Mouse (Mus musculus) kidney, postnatal 14 days (tissue): ENCODE measurements around the gene Phlpp2.

Experiments used
- DNase-seq: peaks from one replicate; pipeline ENCODE4 v3.0.0; 2022; ENCODE audit warnings: mixed read lengths

Gene Phlpp2

DNA sequence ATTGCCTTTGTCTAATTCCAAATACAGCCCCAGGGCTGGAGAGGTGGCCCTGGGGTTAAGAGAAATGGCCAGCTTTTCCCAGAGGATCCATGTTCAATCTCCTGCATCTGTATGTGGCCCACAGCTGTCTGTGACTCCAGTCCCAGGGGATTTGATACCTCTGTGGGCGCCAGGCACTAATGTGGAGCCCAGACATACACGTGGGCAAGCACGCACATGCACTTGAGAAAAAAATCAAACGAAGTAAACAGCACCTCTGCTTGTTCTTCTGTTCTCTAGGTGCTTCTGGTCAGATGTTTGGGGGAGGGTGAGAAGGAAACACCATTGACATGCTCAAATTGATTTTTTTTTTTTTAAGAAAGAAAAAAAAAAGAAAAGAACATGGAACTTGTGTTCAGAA lies 95.8 kb downstream of the Phlpp2 start:
- no peak for DNase-seq

DNA sequence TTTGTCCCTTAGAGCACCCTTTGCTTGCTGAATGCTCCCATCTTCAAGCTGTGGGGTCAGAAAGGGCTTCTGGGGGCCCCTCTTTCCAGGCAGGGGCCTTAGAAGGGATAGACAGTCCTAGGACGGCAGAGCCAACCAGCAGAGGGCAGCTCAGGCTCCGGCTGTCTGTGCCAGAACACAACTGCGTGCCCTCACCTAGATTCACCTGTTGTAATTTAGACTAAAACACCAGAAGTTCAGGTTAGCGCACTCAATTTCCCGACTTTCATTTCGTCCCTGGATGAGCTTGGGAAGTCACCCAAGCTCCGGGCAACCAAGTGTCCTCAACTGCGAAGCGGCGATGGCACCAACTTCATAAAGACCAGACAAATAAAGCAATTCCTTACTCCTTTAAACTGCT lies 100.5 kb downstream of the Phlpp2 start:
- DNase-seq, result no peak

DNA sequence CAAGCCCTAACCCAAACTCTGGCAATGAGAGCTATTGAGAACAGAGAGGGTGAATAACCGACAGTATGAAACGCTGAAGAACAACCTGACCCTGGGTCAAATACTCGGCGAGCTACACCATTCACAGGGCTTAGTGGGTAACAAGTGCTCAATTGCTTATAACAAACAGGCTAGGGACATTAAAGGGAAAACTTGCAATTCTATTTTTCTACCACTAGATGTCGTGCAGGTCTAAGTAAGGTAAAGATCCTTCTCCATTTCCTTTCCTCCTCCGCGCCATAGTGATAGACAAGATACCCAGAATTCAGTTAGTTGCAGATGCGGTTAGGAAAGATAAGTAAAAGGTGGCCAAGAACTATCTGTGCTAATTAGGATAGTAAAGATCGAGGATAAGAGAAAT lies 102.0 kb downstream of the Phlpp2 start:
- DNase-seq, result no peak

DNA sequence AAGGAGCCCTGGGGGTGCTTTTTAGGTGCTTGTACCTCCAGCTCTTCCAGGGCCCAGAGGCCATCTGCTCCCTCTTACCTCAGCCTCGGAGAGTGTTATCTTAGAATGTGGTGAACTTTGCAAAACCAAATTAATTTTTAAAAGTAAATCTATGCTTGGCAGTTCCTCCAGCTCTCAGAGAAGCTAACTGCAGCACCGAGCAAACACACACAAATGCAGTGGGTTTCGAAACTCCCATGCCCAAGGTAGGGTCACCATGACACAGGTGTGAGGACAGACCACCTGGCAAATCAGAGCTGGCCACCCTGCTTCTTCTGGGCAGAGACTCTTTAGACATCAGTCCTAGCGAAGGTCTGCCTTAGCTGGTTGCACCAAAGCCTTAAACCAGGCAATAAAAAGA lies 104.6 kb downstream of the Phlpp2 start:
- DNase-seq, result no peak

DNA sequence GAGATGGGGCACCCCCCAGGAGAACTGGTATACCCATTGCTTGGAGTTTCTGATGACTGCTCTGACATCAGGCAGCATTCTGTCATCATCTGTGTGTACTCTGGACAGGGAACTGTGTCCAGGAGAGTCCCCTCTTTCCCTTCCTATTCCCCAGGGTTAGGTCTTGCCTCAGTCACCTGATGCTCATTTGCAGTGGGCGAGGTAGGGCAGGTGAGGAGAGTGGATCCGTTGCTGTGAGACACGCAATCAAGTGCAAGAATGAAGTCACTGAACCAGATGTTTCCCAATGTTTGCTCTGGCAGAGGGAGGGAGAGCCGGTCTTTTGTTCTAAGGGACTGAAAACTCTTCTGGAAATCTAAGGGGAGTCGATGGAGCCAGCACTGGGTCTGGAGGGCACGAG lies 111.0 kb downstream of the Phlpp2 start:
- no peak for DNase-seq

DNA sequence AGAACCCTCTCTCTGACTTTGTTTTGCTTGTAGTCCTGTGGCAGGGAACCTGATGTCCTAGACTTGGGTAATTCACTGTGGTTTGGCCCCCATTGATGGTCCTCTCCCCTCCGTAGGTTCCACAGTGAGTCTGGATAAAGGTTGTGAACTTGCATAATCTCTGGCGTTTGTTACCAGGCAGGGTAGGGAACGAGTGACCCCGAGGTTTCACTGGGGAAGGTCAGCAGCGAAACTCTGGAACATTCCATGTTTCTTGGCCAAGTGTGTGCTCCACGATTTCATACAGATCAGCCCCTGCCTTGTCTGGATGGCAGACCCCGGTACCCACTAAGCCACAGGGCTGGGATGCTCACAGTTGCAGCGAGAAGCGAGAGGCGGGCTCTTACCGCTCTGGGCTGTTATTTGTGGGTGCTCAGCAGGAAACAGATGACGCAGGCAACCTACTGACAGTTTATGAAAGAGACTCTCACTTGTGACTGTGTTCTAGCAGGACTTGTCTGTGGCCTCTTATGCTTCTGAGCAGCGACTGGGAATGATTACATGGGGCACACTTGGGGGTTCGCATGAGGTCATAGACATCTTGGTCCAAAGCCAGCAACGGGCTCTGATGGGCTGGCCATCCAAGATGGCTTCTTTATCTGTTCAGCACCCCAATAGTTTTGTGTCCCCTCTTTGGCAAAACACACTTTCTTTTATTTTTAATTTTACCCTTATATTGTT lies 114.2 kb downstream of the Phlpp2 start:
- DNase-seq, result no peak

DNA sequence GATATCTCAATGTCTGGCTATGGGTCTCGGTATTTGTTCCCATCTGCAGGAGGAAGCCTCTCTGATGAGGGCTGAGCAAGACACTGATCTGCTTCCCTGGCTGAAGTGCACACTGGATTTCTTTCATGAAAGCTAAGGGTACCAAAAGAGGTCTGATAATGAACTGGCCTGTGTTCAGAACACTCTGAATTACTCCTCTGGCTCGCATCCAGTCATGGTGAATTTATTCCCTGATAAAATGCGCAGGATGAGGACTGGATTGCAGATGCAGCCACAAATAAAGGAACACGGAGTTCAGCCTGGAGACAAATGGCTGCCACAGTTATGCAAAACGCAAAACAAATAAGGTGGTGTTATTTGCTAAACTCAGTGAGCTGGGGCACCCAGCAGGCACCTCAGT lies 115.6 kb downstream of the Phlpp2 start:
- no peak for DNase-seq

DNA sequence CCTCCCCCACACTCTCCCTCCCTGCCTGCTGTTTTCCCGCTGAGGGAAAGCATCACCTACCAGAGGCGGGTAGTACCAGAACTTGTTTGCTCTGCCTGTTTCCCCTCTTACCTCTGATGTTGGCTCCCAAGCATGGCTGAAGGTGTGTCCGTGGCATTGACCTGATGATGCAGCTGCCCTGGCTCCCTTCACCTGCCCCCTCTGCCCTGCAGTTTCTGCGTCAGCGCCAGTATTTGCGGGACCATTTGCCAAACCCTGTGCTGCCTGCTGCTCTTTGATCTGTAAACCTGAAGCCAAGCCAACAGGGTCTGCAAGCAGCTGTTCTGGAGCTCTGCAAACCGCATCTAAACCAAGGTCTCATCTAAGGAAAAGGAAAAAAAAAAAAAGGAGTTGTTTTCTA lies 118.0 kb downstream of the Phlpp2 start:
- no peak for DNase-seq

DNA sequence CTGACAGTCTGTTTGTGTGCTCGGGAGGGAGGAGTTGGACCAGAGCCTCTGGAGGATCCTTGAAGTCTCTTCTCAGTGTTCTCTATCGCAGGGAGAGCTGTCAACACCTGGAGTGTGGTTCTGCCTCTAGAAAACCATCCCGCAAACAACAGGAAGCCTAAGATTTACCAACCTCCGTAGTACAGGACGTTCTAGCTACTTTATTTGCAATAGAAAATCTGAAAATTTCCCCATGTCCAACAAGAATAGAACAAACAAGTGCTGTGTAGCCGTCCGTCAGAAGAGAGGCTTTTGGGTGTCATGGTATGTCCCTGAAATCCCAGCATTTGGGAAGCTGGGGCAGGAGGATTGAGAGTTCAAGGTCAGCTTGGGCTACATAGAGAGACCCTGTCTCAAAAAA lies 119.4 kb downstream of the Phlpp2 start:
- no peak for DNase-seq

DNA sequence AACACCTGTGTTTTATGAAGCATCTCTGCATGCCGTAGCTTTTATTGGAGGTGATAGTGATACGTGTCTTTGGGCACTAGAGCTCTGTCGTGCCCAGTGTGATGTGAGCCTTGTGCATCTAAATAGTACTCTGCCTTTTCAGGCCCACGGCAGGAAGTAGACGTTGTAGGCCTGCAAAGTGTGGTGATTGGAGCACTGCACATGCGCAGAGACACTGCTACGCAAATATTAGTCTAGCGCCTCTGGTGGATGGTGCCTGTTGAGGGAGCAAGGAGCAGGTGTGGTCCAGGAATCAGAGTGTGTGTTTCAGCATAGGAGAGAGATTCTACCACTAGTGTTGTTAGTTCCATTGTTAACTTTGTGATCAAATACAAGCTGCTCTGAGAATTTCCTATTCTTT lies 120.8 kb downstream of the Phlpp2 start:
- no peak for DNase-seq

DNA sequence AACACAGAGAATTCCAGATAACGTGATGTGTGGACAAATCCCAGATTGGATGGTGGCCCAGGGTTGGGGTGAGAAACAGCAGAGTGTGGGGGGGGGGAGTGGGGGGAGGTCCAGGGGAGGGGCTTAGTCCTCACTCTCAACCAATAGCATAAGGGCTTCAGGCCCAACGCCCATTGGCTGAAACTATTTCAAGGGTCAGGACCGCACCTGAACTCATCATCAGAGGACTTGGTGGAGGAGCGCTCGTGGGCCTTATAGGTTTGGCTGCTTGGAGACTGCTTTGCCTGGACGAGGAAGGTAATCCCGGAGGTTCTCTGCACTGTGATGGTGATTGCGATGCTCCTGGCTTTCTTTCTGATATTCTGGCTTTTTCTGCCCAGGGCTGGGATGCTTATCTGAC lies 121.9 kb downstream of the Phlpp2 start, which contains the start of gene Tat:
TSS of gene Tat (plus strand) at position 214 of the 400 bp plus-strand sequence.
- no peak for DNase-seq

DNA sequence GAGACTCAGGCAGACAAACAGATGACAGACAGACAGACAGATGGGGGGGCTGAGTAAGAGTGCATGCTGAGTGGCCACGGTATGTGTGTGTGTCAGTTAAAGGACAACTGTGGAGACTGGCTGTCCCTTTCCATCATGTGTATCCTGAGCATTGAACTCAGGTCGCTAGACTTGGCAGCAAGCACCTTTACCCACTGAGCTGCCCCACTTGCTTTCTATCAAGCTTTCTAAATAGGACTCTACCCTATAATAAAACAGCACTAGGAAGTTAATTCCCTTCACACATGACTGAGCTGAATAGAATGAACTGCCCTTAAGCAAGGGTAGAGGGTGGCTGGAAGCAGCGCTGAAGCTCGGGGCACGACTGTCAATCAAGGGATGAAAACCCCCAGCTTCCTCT lies 123.8 kb downstream of the Phlpp2 start:
- DNase-seq, result no peak

DNA sequence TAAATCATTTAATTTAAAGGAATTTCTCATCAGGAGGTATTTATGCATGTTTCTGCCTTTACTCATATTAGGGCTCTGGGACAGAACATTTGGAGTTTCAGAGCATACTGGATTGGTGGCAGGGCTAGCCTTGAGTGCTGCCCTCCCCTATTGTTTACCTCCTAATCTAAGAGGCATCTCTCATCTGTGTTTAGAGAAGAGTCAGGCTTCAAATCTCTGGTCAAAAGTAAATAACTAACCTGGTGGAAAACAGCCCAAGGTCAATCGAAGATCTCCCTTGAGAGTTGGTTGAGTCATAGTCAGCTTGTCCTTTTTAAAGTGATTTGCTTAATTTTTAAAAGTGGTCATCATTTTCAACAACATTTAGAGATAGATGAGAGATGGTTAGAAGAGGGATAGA lies 124.6 kb downstream of the Phlpp2 start:
- no peak for DNase-seq
